Mouse (Mus musculus) liver, embryonic 12.5 days (tissue): ENCODE measurements around the gene Gatad2a. TPM values are rescaled to one million over a fixed set of nuclear protein-coding genes. Genes with fewer than 3 reads are reported as not detected.
A peak's percentile ranks its signal among the peaks of the same experiment; 100 is the strongest.
"Not testable (repeated sequence)": the region's sequence is repeated elsewhere in the genome, so short reads cannot be mapped to it uniquely, and the experiment has no call there.

Experiments used
- ATAC-seq: fragments of 200-750 bp; cut with Nextera tagmentation; 2 replicates; pipeline ENCODE4 v1.8.0; 2017; ENCODE audit warnings: moderate number of reproducible peaks, mild to moderate bottlenecking, moderate library complexity
- H3K27ac ChIP-seq: fragments of 300-500 bp; sonication (generic); 2 replicates; pipeline ENCODE4 v1.5.1; 2016; ENCODE audit warnings: mild to moderate bottlenecking
- H3K27me3 ChIP-seq: fragments of 300-500 bp; sonication (generic); replicated peaks from 2 replicates; pipeline ENCODE4 v1.6.1; 2016; ENCODE audit warnings: mild to moderate bottlenecking, moderate library complexity
- H3K36me3 ChIP-seq: fragments of 300-500 bp; sonication (generic); 2 replicates; pipeline ENCODE4 v1.6.1; 2016; ENCODE audit warnings: mild to moderate bottlenecking, moderate library complexity
- H3K4me1 ChIP-seq: fragments of 300-500 bp; sonication (generic); 2 replicates; pipeline ENCODE4 v1.6.1; 2016
- H3K4me2 ChIP-seq: fragments of 300-500 bp; sonication (generic); 2 replicates; pipeline ENCODE4 v1.6.1; 2016; ENCODE audit warnings: mild to moderate bottlenecking, moderate library complexity
- H3K4me3 ChIP-seq: fragments of 300-500 bp; sonication (generic); 2 replicates; pipeline ENCODE4 v1.5.1; 2016; ENCODE audit warnings: mild to moderate bottlenecking, moderate library complexity
- H3K9ac ChIP-seq: fragments of 300-500 bp; sonication (generic); 2 replicates; pipeline ENCODE4 v1.6.1; 2016; ENCODE audit warnings: mild to moderate bottlenecking, moderate library complexity
- H3K9me3 ChIP-seq: fragments of 300-500 bp; sonication (generic); replicated peaks from 2 replicates; pipeline ENCODE4 v1.6.1; 2016; ENCODE audit warnings: mild to moderate bottlenecking, moderate library complexity
- WGBS: fragments of 180-500 bp; shearing (Covaris S2); methylation state at CpG from one replicate; pipeline ENCODE4 v1.1.7; 2016; ENCODE audit not compliant: insufficient replicate concordance; 5-methylcytosine and 5-hydroxymethylcytosine counted together
- polyA plus RNA-seq: library from polyadenylated mRNA; unstranded; fragments of >200 nt; fragmentation: Nextera tagmentation; extraction: Ambion mirVana; gene quantifications from 2 replicates; pipeline ENCODE4 v1.2.1, GENCODE M21; 2016

The Gatad2a gene
- polyA plus RNA-seq, 1 experiment from 2014 or later = 60.2 TPM

- no peak overlapping the region for H3K27ac ChIP-seq
- H3K9ac ChIP-seq = no peak overlapping the region
- H3K4me1 ChIP-seq = peaks cover 71% of the 10 kb centered on the region
- ATAC-seq = no peak
- peaks cover 7% of the 10 kb centered on the region for H3K36me3 ChIP-seq
- H3K4me2 ChIP-seq = no peak overlapping the region
- H3K9me3 ChIP-seq = no peaks in the 10 kb centered on the region
- no peak overlapping the region for H3K4me3 ChIP-seq
- 68% methylated on average over 2 of the region's 2 CpGs for WGBS
- no peaks in the 10 kb centered on the region for H3K27me3 ChIP-seq
Measured at GRCm38 (mm10) chr8:69956651-69957050, 39.5 kb downstream of the Gatad2a start.

- Histone ChIP-seq H3K4me3 (no peak overlapping the region), H3K36me3 (peaks cover 14% of the 10 kb centered on the region), H3K4me2 (no peak overlapping the region), H3K9me3 (no peaks in the 10 kb centered on the region), H3K27ac (no peak overlapping the region), H3K9ac (no peak overlapping the region), H3K4me1 (peaks cover 76% of the 10 kb centered on the region), H3K27me3 (no peaks in the 10 kb centered on the region)
- WGBS = 81% methylated on average over 1 of the region's 1 CpGs
- ATAC-seq = no peak
Measured at GRCm38 (mm10) chr8:69954642-69955041, 41.5 kb downstream of the Gatad2a start.

GRCm38 (mm10) chr8:69954213-69954612, 42.0 kb downstream of the Gatad2a start:
- Histone ChIP-seq H3K27ac (no peak overlapping the region), H3K4me1 (peaks cover 71% of the 10 kb centered on the region)

GRCm38 (mm10) chr8:69950300-69950699, 45.9 kb downstream of the Gatad2a start:
- peak; percentile 33; the same call in 1 of the 2 replicates for ATAC-seq

More at GRCm38 (mm10) chr8:69954213-69954612, 42.0 kb downstream of the Gatad2a start:
- H3K9me3 ChIP-seq = no peaks in the 10 kb centered on the region
- 65% methylated on average over 4 of the region's 4 CpGs for WGBS
- H3K36me3 ChIP-seq = peaks cover 15% of the 10 kb centered on the region
- H3K9ac ChIP-seq = no peak overlapping the region
- H3K4me2 ChIP-seq = no peak overlapping the region
- no peak overlapping the region for H3K4me3 ChIP-seq
- H3K27me3 ChIP-seq = no peaks in the 10 kb centered on the region
- ATAC-seq = no peak

GRCm38 (mm10) chr8:69942495-69942894, 53.7 kb downstream of the Gatad2a start:
- H3K9me3 ChIP-seq, H3K27me3 ChIP-seq, H3K9ac ChIP-seq, H3K4me3 ChIP-seq, ATAC-seq, H3K4me2 ChIP-seq, H3K27ac ChIP-seq: not testable (repeated sequence)
- WGBS = 67% methylated on average over 3 of the region's 3 CpGs
- Histone ChIP-seq H3K36me3 (peaks cover 43% of the 10 kb centered on the region), H3K4me1 (peaks cover 66% of the 10 kb centered on the region)

More at GRCm38 (mm10) chr8:69950300-69950699, 45.9 kb downstream of the Gatad2a start:
- Histone ChIP-seq H3K36me3 (peaks cover 50% of the 10 kb centered on the region), H3K27ac (0 out of 2 replicates have a peak overlapping the region, but pooled peaks have one; percentile 7), H3K4me2 (no peak overlapping the region), H3K4me3 (no peak overlapping the region), H3K9me3 (no peaks in the 10 kb centered on the region), H3K27me3 (no peaks in the 10 kb centered on the region), H3K4me1 (peaks cover 34% of the 10 kb centered on the region), H3K9ac (no peak overlapping the region)
- 85% methylated on average over 2 of the region's 2 CpGs for WGBS

GRCm38 (mm10) chr8:69940386-69940785, 55.8 kb downstream of the Gatad2a start:
- Histone ChIP-seq H3K27me3 (no peaks in the 10 kb centered on the region), H3K9me3 (no peaks in the 10 kb centered on the region), H3K4me3 (no peak overlapping the region), H3K4me2 (no peak overlapping the region), H3K27ac (peak overlapping the region; percentile 39; the same call in 1 of the 2 replicates), H3K4me1 (peaks cover 86% of the 10 kb centered on the region), H3K36me3 (peaks cover 41% of the 10 kb centered on the region), H3K9ac (no peak overlapping the region)
- ATAC-seq = no peak
- 38% methylated on average over 2 of the region's 2 CpGs for WGBS

- H3K4me2 ChIP-seq = no peak overlapping the region
- no peak for ATAC-seq
- H3K36me3 ChIP-seq = peaks cover 47% of the 10 kb centered on the region
- no peak overlapping the region for H3K4me3 ChIP-seq
- peaks cover 88% of the 10 kb centered on the region for H3K4me1 ChIP-seq
- 35% methylated on average over 3 of the region's 3 CpGs for WGBS
- no peaks in the 10 kb centered on the region for H3K27me3 ChIP-seq
- no peak overlapping the region for H3K9ac ChIP-seq
- peak overlapping the region; percentile 39; the same call in 1 of the 2 replicates for H3K27ac ChIP-seq
- no peaks in the 10 kb centered on the region for H3K9me3 ChIP-seq
Measured at GRCm38 (mm10) chr8:69939633-69940032, 56.6 kb downstream of the Gatad2a start.

GRCm38 (mm10) chr8:69938245-69938982, 57.8 kb downstream of the Gatad2a start:
- 0 out of 2 replicates have a peak, but pooled peaks have one; percentile 33 for ATAC-seq
- no peaks in the 10 kb centered on the region for H3K9me3 ChIP-seq
- H3K9ac ChIP-seq = no peak overlapping the region
- H3K27ac ChIP-seq = peak overlapping the region; percentile 13; the same call in 1 of the 2 replicates
- 36% methylated on average over 6 of the region's 6 CpGs for WGBS
- no peak overlapping the region for H3K4me2 ChIP-seq
- no peaks in the 10 kb centered on the region for H3K27me3 ChIP-seq
- peaks cover 80% of the 10 kb centered on the region for H3K4me1 ChIP-seq
- no peak overlapping the region for H3K4me3 ChIP-seq
- peaks cover 57% of the 10 kb centered on the region for H3K36me3 ChIP-seq

GRCm38 (mm10) chr8:69937466-69937865, 58.7 kb downstream of the Gatad2a start:
- Histone ChIP-seq H3K4me1 (peaks cover 76% of the 10 kb centered on the region), H3K36me3 (peaks cover 63% of the 10 kb centered on the region), H3K27me3 (no peaks in the 10 kb centered on the region), H3K4me3 (no peak overlapping the region), H3K4me2 (no peak overlapping the region), H3K27ac (no peak overlapping the region), H3K9ac (no peak overlapping the region), H3K9me3 (no peaks in the 10 kb centered on the region)
- ATAC-seq = no peak
- WGBS = 57% methylated on average over 3 of the region's 3 CpGs

GRCm38 (mm10) chr8:69936050-69936794, 60.0 kb downstream of the Gatad2a start:
- Histone ChIP-seq H3K4me2 (no peak overlapping the region), H3K27me3 (no peaks in the 10 kb centered on the region), H3K9ac (no peak overlapping the region), H3K27ac (peak overlapping the region; percentile 11; the same call in 1 of the 2 replicates), H3K4me1 (peaks cover 68% of the 10 kb centered on the region), H3K9me3 (no peaks in the 10 kb centered on the region), H3K36me3 (peaks cover 70% of the 10 kb centered on the region), H3K4me3 (no peak overlapping the region)
- peak; percentile 20; the same call in 1 of the 2 replicates for ATAC-seq
- 72% methylated on average over 7 of the region's 7 CpGs for WGBS

- peaks cover 74% of the 10 kb centered on the region for H3K36me3 ChIP-seq
- no peaks in the 10 kb centered on the region for H3K9me3 ChIP-seq
- peak overlapping the region; percentile 45; the same call in 1 of the 2 replicates for H3K27ac ChIP-seq
- no peak overlapping the region for H3K4me3 ChIP-seq
- H3K4me2 ChIP-seq = no peak overlapping the region
- WGBS = 88% methylated on average over 3 of the region's 3 CpGs
- peaks cover 60% of the 10 kb centered on the region for H3K4me1 ChIP-seq
- H3K27me3 ChIP-seq = no peaks in the 10 kb centered on the region
- no peak for ATAC-seq
- no peak overlapping the region for H3K9ac ChIP-seq
Measured at GRCm38 (mm10) chr8:69935431-69935830, 60.8 kb downstream of the Gatad2a start.

GRCm38 (mm10) chr8:69934582-69934981, 61.6 kb downstream of the Gatad2a start:
- Histone ChIP-seq H3K27me3 (no peaks in the 10 kb centered on the region), H3K9ac (no peak overlapping the region), H3K9me3 (no peaks in the 10 kb centered on the region), H3K4me2 (no peak overlapping the region), H3K36me3 (peaks cover 71% of the 10 kb centered on the region), H3K4me3 (no peak overlapping the region), H3K4me1 (peaks cover 52% of the 10 kb centered on the region), H3K27ac (0 out of 2 replicates have a peak overlapping the region, but pooled peaks have one; percentile 31)
- no peak for ATAC-seq
- WGBS = 73% methylated on average over 5 of the region's 5 CpGs
